Mouse (Mus musculus) kidney, embryonic 15.5 days (tissue): Measurements from ENCODE around the gene Tmem28. TPM values are rescaled to one million over a fixed set of nuclear protein-coding genes. Genes with fewer than 3 reads are reported as not detected.

ENCODE experiments used
- ATAC-seq: fragments of 200-750 bp; cut with Nextera tagmentation; replicated peaks from 2 replicates; pipeline ENCODE4 v1.8.0; 2017; ENCODE audit warnings: moderate TSS enrichment; ENCODE audit not compliant: low FRiP score
- H3K27ac ChIP-seq: fragments of 300-500 bp; sonication (generic); 2 replicates; pipeline ENCODE4 v1.5.1; 2015; ENCODE audit warnings: mild to moderate bottlenecking, inconsistent platforms
- H3K27me3 ChIP-seq: fragments of 300-500 bp; sonication (generic); 2 replicates; pipeline ENCODE4 v1.6.1; 2015; ENCODE audit warnings: inconsistent platforms
- H3K36me3 ChIP-seq: fragments of 300-500 bp; sonication (generic); 2 replicates; pipeline ENCODE4 v1.6.1; 2015; ENCODE audit warnings: inconsistent platforms
- H3K4me1 ChIP-seq: fragments of 300-500 bp; sonication (generic); 2 replicates; pipeline ENCODE4 v1.6.1; 2015; ENCODE audit warnings: inconsistent platforms
- H3K4me2 ChIP-seq: fragments of 300-500 bp; sonication (generic); 2 replicates; pipeline ENCODE4 v1.6.1; 2015; ENCODE audit warnings: moderate library complexity, mild to moderate bottlenecking, inconsistent platforms
- H3K4me3 ChIP-seq: fragments of 300-500 bp; sonication (generic); replicated peaks from 2 replicates; pipeline ENCODE4 v1.5.1; 2015; ENCODE audit warnings: mild to moderate bottlenecking, inconsistent platforms
- H3K9ac ChIP-seq: fragments of 300-500 bp; sonication (generic); 2 replicates; pipeline ENCODE4 v1.6.1; 2015; ENCODE audit warnings: mild to moderate bottlenecking, inconsistent platforms
- H3K9me3 ChIP-seq: fragments of 300-500 bp; sonication (generic); replicated peaks from 2 replicates; pipeline ENCODE4 v1.6.1; 2016; ENCODE audit warnings: inconsistent platforms
- WGBS: fragments of 180-500 bp; shearing (Covaris S2); methylation state at CpG from one replicate; pipeline ENCODE4 v1.1.7; 2015; ENCODE audit warnings: mixed read lengths; 5-methylcytosine and 5-hydroxymethylcytosine counted together
- polyA plus RNA-seq: library from polyadenylated mRNA; unstranded; fragments of >200 nt; fragmentation: Nextera tagmentation; extraction: Ambion mirVana; gene quantifications from 2 replicates; pipeline ENCODE4 v1.2.1, GENCODE M21; 2015

Tmem28 gene
- polyA plus RNA-seq, result 0.04 TPM in 1 of 2 replicates, not detected in the other

GRCm38 (mm10) chrX:99820790-99821395 is at the start of gene Tmem28:
Gene Tmem28, plus strand, starts transcription at chrX:99821021.
- WGBS, result 32% methylated on average over 51 of the region's 82 CpGs
- H3K9ac ChIP-seq, result no peak within 1 kb of the TSS
- 0 out of 2 replicates have a peak, but pooled peaks have one; percentile 46 for ATAC-seq
- peaks cover 95% of the 10 kb centered on the region for H3K27me3 ChIP-seq
- H3K4me2 ChIP-seq, result peak within 1 kb of the TSS; percentile 80
- H3K4me3 ChIP-seq, result peak within 1 kb of the TSS; percentile 51
- H3K36me3 ChIP-seq, result no peaks in the 10 kb centered on the region
- no peak within 1 kb of the TSS for H3K27ac ChIP-seq
- peaks cover 12% of the 10 kb centered on the region for H3K4me1 ChIP-seq
- no peaks in the 10 kb centered on the region for H3K9me3 ChIP-seq

DNA sequence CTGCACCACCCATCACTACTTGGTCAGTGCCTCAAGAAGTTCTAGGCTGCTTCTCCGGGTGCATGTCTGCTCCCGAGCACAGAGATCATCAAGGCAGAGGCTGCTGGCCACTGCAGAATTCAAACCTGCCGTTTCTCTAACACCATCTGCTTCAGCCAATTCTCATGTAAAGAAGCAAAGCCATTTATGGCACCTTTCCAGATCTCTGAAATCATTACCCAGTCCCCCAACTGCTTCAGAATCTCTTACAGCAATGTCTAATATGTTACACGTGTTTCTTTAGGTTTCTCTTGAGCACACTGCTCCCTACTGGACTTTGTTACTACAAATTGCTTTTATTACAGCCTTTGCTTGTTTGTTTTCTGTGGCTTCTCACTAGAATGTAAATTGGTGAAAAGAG is 40.5 kb upstream of the Tmem28 start:
- H3K9me3 ChIP-seq, result no peaks in the 10 kb centered on the region
- no peak for ATAC-seq
- no peak overlapping the region for H3K9ac ChIP-seq
- no peak overlapping the region for H3K27ac ChIP-seq
- H3K4me1 ChIP-seq, result no peaks in the 10 kb centered on the region
- 45% methylated on average over 4 of the region's 4 CpGs for WGBS
- no peak overlapping the region for H3K4me2 ChIP-seq
- H3K4me3 ChIP-seq, result no peak overlapping the region
- no peaks in the 10 kb centered on the region for H3K36me3 ChIP-seq
- H3K27me3 ChIP-seq, result peaks cover 37% of the 10 kb centered on the region

DNA sequence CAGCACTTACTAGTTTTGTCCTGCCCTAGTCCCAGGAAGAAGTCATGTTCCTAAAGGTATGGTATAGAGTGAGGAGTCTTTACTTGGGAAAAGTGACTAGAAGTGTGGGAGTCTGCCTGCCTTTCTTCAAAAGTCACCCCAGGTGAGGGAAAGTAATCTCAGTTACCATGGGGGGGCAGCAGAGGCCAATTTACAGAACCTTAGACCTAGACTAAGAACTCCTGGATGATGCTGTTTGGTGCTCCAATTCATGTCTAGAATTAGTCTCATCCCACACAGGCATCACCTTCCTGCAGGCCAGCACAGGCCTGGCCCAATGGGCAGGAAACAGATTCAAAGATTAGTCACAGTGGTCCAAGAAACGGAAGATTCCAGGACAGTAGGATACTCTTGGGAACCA is 12.4 kb upstream of the Tmem28 start:
- Histone ChIP-seq H3K27ac (no peak overlapping the region), H3K4me2 (no peak overlapping the region), H3K9me3 (no peaks in the 10 kb centered on the region), H3K4me1 (no peaks in the 10 kb centered on the region), H3K9ac (no peak overlapping the region), H3K27me3 (peaks cover 58% of the 10 kb centered on the region), H3K4me3 (no peak overlapping the region), H3K36me3 (no peaks in the 10 kb centered on the region)
- no peak for ATAC-seq
- 29% methylated on average over 1 of the region's 1 CpGs for WGBS

GRCm38 (mm10) chrX:99819395-99819935 is 1.4 kb upstream of the Tmem28 start:
- Histone ChIP-seq H3K9ac (no peak overlapping the region), H3K4me1 (peaks cover 12% of the 10 kb centered on the region), H3K27ac (no peak overlapping the region), H3K9me3 (no peaks in the 10 kb centered on the region), H3K4me2 (peak overlapping the region; percentile 80), H3K27me3 (peaks cover 89% of the 10 kb centered on the region), H3K36me3 (no peaks in the 10 kb centered on the region), H3K4me3 (peak overlapping the region; percentile 51)
- ATAC-seq, result peak; percentile 91
- 22% methylated on average over 21 of the region's 22 CpGs for WGBS

- 25% methylated on average over 92 of the region's 105 CpGs for WGBS
- Histone ChIP-seq H3K27me3 (peaks cover 88% of the 10 kb centered on the region), H3K27ac (no peak overlapping the region), H3K9ac (no peak overlapping the region), H3K36me3 (no peaks in the 10 kb centered on the region), H3K4me2 (peak overlapping the region; percentile 80), H3K4me3 (peak overlapping the region; percentile 51), H3K4me1 (peaks cover 12% of the 10 kb centered on the region), H3K9me3 (no peaks in the 10 kb centered on the region)
- peak; percentile 79 for ATAC-seq
These were observed 658 bp upstream of the Tmem28 start for GRCm38 (mm10) chrX:99819936-99820789.

DNA sequence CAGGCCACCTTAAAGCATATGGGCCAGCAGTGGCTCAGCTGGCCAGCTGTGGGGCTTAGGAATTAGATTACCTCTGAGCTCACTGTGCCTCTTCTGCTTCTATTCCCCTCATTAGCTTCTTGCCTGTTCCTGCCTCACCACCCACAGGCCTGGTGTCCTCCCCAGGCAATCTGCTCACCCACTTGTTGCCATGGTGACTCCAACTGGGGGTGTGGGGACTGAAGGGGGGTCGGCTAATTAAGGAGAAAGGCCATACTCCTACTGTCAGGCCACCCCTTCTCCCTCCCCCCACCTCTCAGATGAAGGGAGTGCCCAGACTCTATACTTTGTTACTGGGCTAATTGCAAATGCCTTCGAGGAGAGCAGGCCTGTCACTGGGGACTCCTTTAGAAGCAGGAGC is 21.3 kb downstream of the Tmem28 start:
- no peaks in the 10 kb centered on the region for H3K36me3 ChIP-seq
- 23% methylated on average over 2 of the region's 2 CpGs for WGBS
- ATAC-seq, result no peak
- H3K9ac ChIP-seq, result no peak overlapping the region
- H3K4me2 ChIP-seq, result no peak overlapping the region
- peaks cover 62% of the 10 kb centered on the region for H3K27me3 ChIP-seq
- no peaks in the 10 kb centered on the region for H3K4me1 ChIP-seq
- no peak overlapping the region for H3K4me3 ChIP-seq
- H3K9me3 ChIP-seq, result no peaks in the 10 kb centered on the region
- no peak overlapping the region for H3K27ac ChIP-seq

GRCm38 (mm10) chrX:99853261-99853741 is 32.5 kb downstream of the Tmem28 start:
- H3K9ac ChIP-seq, result peak overlapping the region; percentile 45; the same call in 1 of the 2 replicates
- H3K4me2 ChIP-seq, result peak overlapping the region; percentile 61
- H3K4me3 ChIP-seq, result peak overlapping the region; percentile 41
- H3K9me3 ChIP-seq, result no peaks in the 10 kb centered on the region
- ATAC-seq, result peak; percentile 96
- WGBS, result 16% methylated on average over 35 of the region's 35 CpGs
- H3K27ac ChIP-seq, result peak overlapping the region; percentile 51; the same call in 1 of the 2 replicates
- H3K36me3 ChIP-seq, result no peaks in the 10 kb centered on the region
- H3K4me1 ChIP-seq, result no peaks in the 10 kb centered on the region
- peaks cover 76% of the 10 kb centered on the region for H3K27me3 ChIP-seq

DNA sequence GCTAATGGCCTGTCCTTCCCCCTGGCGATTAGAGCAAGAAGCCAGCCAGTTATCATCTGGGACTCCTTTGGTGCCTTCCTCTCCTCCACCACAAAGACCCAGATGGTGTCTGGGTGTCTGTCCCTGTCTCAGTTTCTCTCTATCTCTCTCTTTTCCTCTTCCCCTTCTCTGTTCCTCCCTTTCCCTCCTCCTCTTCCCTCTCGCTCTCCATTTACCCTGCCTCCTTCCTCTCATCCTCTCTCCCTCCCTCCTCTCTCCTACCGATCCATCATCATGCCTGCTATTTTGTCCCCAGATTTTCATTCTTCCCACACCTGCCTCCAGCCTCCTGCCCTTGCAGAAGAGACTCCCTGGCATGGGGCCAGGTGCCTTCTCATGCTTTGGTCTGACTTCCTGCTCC is 33.0 kb downstream of the Tmem28 start:
- no peaks in the 10 kb centered on the region for H3K36me3 ChIP-seq
- peak overlapping the region; percentile 41; the same call in 1 of the 2 replicates for H3K4me3 ChIP-seq
- peaks cover 73% of the 10 kb centered on the region for H3K27me3 ChIP-seq
- no peak; the same call in 1 of the 2 replicates for ATAC-seq
- 56% methylated on average over 3 of the region's 3 CpGs for WGBS
- peak overlapping the region; percentile 61 for H3K4me2 ChIP-seq
- H3K9ac ChIP-seq, result no peak overlapping the region
- 0 out of 2 replicates have a peak overlapping the region, but pooled peaks have one; percentile 51 for H3K27ac ChIP-seq
- no peaks in the 10 kb centered on the region for H3K4me1 ChIP-seq
- no peaks in the 10 kb centered on the region for H3K9me3 ChIP-seq

DNA sequence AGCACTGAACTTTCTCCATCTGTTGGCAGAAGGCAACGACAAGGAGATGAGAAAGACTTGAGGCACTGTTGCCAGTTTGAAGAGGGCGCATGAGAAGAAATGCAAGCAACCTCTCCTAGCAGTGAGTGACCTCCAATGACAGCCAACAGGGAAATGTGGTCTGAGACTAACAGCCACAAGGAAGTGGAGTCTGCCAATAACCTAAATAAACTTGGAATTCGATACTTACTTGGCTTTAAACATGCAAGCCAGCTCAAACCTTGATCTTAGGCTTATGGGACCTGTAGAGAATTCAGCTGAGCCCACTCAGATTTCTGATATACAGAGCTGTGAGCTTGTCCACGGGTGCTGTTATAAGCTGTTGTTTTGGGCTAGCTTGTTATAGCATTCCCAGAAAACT is 51.4 kb downstream of the Tmem28 start:
- Histone ChIP-seq H3K4me1 (no peaks in the 10 kb centered on the region), H3K27ac (no peak overlapping the region), H3K9me3 (no peaks in the 10 kb centered on the region), H3K36me3 (no peaks in the 10 kb centered on the region), H3K27me3 (peaks cover 63% of the 10 kb centered on the region), H3K9ac (no peak overlapping the region), H3K4me3 (no peak overlapping the region), H3K4me2 (no peak overlapping the region)
- WGBS, result 80% methylated on average over 4 of the region's 4 CpGs
- ATAC-seq, result no peak

DNA sequence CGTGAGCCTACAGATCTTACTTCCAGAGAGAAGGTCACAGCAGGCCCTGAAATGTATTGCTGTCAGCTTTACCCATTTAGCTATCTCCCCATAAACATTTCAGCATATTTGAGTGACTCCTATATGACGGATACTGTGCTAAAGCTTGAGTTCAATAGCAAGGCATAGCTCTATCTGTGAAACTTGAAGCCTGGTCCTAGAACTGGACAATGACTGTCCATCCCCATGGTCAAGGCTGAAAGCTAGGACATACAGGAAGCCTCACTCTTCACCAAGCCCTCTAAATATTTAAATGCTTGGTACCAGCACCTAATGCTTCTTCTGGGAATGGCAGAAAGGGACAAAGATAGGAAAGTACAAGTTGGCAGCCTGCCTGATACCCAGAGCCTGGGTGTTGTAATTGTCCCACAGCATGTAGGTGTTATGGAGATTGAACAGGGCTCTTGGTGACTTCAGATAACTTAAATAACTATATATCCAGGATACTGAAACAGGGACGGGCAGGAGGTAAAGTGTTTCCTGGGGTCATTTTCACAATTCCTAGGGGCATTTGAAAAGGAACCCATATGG is 51.9 kb downstream of the Tmem28 start:
- no peak for ATAC-seq
- Histone ChIP-seq H3K4me1 (no peaks in the 10 kb centered on the region), H3K36me3 (no peaks in the 10 kb centered on the region), H3K27me3 (peaks cover 67% of the 10 kb centered on the region), H3K9me3 (no peaks in the 10 kb centered on the region), H3K4me2 (no peak overlapping the region), H3K9ac (no peak overlapping the region), H3K27ac (no peak overlapping the region), H3K4me3 (no peak overlapping the region)
- 83% methylated on average over 3 of the region's 3 CpGs for WGBS

DNA sequence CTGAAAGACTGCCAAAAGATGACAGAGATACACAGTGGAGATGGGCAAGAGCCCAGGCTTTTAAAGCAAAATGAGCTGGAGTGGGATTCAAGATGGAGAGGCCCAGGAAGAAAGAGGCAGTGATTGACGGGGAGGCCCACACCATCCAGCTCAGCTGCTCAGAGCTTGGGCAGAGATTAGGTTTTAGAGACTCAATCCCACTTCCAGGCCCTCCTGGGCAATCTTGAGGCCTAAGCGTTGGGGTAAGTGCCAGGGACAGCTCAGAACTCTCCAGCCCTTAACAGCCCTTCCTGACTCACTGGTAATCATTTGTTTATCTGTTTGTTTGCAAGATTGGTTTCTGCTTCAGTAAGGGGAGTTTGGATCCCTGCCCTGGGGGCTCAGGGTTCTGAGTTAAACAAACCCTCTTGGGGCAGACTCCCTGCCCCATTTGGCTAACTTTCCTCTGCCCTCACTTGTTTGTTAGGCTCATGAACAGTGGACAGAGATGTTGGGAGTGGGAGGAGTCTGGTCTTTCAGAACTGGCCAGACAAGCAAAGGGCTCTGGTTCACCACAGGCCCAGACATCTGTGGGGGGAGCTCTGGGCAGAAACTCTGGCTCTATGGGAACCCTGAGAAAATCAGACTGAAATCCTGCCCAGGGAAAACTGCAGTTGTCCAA is 52.6 kb downstream of the Tmem28 start:
- ATAC-seq, result no peak
- Histone ChIP-seq H3K27me3 (peaks cover 61% of the 10 kb centered on the region), H3K27ac (no peak overlapping the region), H3K4me1 (no peaks in the 10 kb centered on the region), H3K36me3 (no peaks in the 10 kb centered on the region), H3K4me3 (no peak overlapping the region), H3K9ac (no peak overlapping the region), H3K9me3 (no peaks in the 10 kb centered on the region), H3K4me2 (no peak overlapping the region)
- 69% methylated on average over 2 of the region's 2 CpGs for WGBS
